Mouse (Mus musculus) cerebellum, postnatal 25 days (tissue): ENCODE data around the gene Rnf169.
A peak's percentile ranks its signal among the peaks of the same experiment; 100 is the strongest.

ENCODE experiments used
- DNase-seq, 2 experiments: peaks; one replicate each; pipeline ENCODE4 v3.0.0; 2021; ENCODE audit warnings: mixed read lengths in 2 of 2

Gene Rnf169

GRCm38 (mm10) chr7:99980132-99980591 lies at the start of gene Rnf169:
Rnf169 (minus strand) TSS chr7:99980448.
- DNase-seq, result peak; percentile 92 to 95

GRCm38 (mm10) chr7:100029307-100029706 lies 49.1 kb upstream of the Rnf169 start:
- no peak for DNase-seq

- no peak for DNase-seq
Measured at GRCm38 (mm10) chr7:100027353-100027752, 47.1 kb upstream of the Rnf169 start.

- DNase-seq, result no peak
Measured at GRCm38 (mm10) chr7:100017056-100017455, 36.8 kb upstream of the Rnf169 start.

GRCm38 (mm10) chr7:100014123-100014600 lies 33.9 kb upstream of the Rnf169 start:
- DNase-seq, result peak; percentile 83

GRCm38 (mm10) chr7:100012515-100012914 lies 32.3 kb upstream of the Rnf169 start:
- DNase-seq, result no peak

- DNase-seq, result no peak
Measured at GRCm38 (mm10) chr7:100012085-100012484, 31.8 kb upstream of the Rnf169 start.

- DNase-seq, result no peak
Measured at GRCm38 (mm10) chr7:100010711-100011110, 30.5 kb upstream of the Rnf169 start.

GRCm38 (mm10) chr7:100009640-100010039 lies 29.4 kb upstream of the Rnf169 start:
- DNase-seq, result peak; percentile 70 to 73

GRCm38 (mm10) chr7:100008765-100009164 lies 28.5 kb upstream of the Rnf169 start:
- no peak for DNase-seq

GRCm38 (mm10) chr7:100006411-100006810 lies 26.2 kb upstream of the Rnf169 start:
- DNase-seq, result no peak

- DNase-seq, result peak in 1 of 2 experiments; percentile 59
Measured at GRCm38 (mm10) chr7:100005790-100006189, 25.5 kb upstream of the Rnf169 start, which contains the start of gene Chrdl2. Chrdl2 (plus strand) TSS chr7:100006172.

- DNase-seq, result peak in 1 of 2 experiments; percentile 44
Measured at GRCm38 (mm10) chr7:100003781-100004180, 23.5 kb upstream of the Rnf169 start.

GRCm38 (mm10) chr7:99998668-99999067 lies 18.4 kb upstream of the Rnf169 start:
- DNase-seq, result no peak

- no peak for DNase-seq
Measured at GRCm38 (mm10) chr7:99995186-99995585, 14.9 kb upstream of the Rnf169 start.

GRCm38 (mm10) chr7:99993159-99993558 lies 12.9 kb upstream of the Rnf169 start:
- DNase-seq, result no peak

GRCm38 (mm10) chr7:99990990-99991707 lies 10.9 kb upstream of the Rnf169 start:
- DNase-seq, result no peak

- peak in 1 of 2 experiments; percentile 65 for DNase-seq
Measured at GRCm38 (mm10) chr7:99989844-99990760, 9.9 kb upstream of the Rnf169 start.

- peak; percentile 85 to 87 for DNase-seq
Measured at GRCm38 (mm10) chr7:99988725-99989124, 8.5 kb upstream of the Rnf169 start.

- no peak for DNase-seq
Measured at GRCm38 (mm10) chr7:99982256-99983242, 2.3 kb upstream of the Rnf169 start.

GRCm38 (mm10) chr7:99981311-99981710 lies 1.1 kb upstream of the Rnf169 start:
- DNase-seq, result peak; percentile 60 to 71

GRCm38 (mm10) chr7:99979546-99980131 lies 609 bp downstream of the Rnf169 start:
- DNase-seq, result peak in 1 of 2 experiments; percentile 68
